Mouse (Mus musculus) heart, adult 2 months (tissue): Measurements from ENCODE around the gene Ppp4c.

ENCODE experiments used
- CTCF ChIP-seq: fragments of 200-600 bp; IDR thresholded peaks from 2 replicates; pipeline ENCODE4 v1.8.1; 2022; ENCODE audit warnings: antibody characterized with exemption, mild to moderate bottlenecking, moderate library complexity
- POLR2A ChIP-seq: fragments of 200-500 bp; IDR thresholded peaks from 2 replicates; pipeline ENCODE4 v1.6.1; 2011; ENCODE audit warnings: mild to moderate bottlenecking, low read depth, low read length, control low read depth; ENCODE audit not compliant: insufficient read depth

GRCm38 (mm10) chr7:126782693-126783092 is 9.6 kb downstream of the Ppp4c start:
- no peak for TF ChIP-seq CTCF
- no peak for TF ChIP-seq POLR2A
